Mouse (Mus musculus) stomach, postnatal 0 days (tissue): Measurements from ENCODE around the gene Trmt11.

ENCODE experiments used
- CTCF ChIP-seq: IDR thresholded peaks from 2 replicates; pipeline ENCODE4 v1.5.1; 2016; ENCODE audit warnings: antibody characterized with exemption, low read depth, mild to moderate bottlenecking, moderate library complexity
- EP300 ChIP-seq: optimal IDR thresholded peaks from 2 replicates; pipeline ENCODE3; 2016; ENCODE audit warnings: antibody characterized with exemption

DNA sequence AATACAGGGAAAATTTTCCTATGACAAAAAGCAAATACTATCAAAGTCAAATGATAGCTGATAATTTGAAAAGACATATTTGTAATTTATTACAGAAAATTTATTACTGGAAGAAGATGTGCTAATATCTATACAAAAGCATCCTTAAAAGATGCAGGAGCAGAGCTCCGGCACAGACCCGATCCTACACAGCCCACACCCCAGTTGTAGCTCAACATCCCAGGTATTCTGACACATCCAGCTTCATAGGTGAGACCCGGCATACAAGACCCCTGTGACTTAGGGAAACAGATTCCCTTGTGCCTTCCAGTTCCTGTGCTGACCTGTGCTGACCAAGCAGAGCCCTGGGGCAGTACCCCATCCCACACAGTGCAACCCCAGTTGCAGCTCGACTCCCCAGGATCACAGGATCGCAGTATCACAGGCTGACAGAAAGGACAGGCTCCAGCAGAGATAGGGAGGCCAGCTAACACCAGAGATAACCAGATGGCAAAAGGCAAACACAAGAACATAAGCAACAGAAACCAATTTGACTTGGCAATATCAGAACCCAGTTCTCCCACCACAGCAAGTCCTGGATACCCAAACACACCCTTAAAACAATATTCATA lies 22.8 kb downstream of the Trmt11 start:
- TF ChIP-seq CTCF: no peak
- TF ChIP-seq EP300: no peak
